Mouse (Mus musculus): Measurements from ENCODE around the gene Olfr1412. TPM values are rescaled to one million over a fixed set of nuclear protein-coding genes. Genes with fewer than 3 reads are reported as not detected.

Gene Olfr1412
- total RNA-seq (2014; rRNA removed) = not detected in 2 replicates
- not detected in 2 replicates for polyA plus RNA-seq (2015; fragmentation: Nextera tagmentation; extraction: Ambion mirVana)

- ATAC-seq (ENCODE audit: low FRiP score) = no peak
- Histone ChIP-seq H3K36me3 (ENCODE audit: insufficient read depth, low read length) (no peaks in the 10 kb centered on the region), H3K9me3 (ENCODE audit: low read length) (peaks cover 8% of the 10 kb centered on the region; the same call in 1 of the 2 replicates), H3K4me2 (ENCODE audit: low read depth, low read length, poor library complexity, severe bottlenecking) (no peak within 1 kb of the TSS), H3K4me1 (ENCODE audit: insufficient read depth, low read length) (no peaks in the 10 kb centered on the region), H3K27ac (ENCODE audit: low read depth, low read length) (no peak within 1 kb of the TSS), H3K9ac (replicated peaks; ENCODE audit: low read length, poor library complexity, severe bottlenecking) (no peak within 1 kb of the TSS), H3K4me3 (ENCODE audit: low read depth, low read length) (no peak within 1 kb of the TSS), H3K27me3 (ENCODE audit: insufficient read depth, low read length) (no peaks in the 10 kb centered on the region)
- WGBS = 84% methylated on average over 2 of the region's 2 CpGs
- TF ChIP-seq CTCF (IDR thresholded peaks at IDR 0.05) = no peak
- DNase-seq (ENCODE audit: low spot score) = no peak
These were observed at the start of gene Olfr1412 for GRCm38 (mm10) chr1:92585479-92585878. TSS of gene Olfr1412 (plus strand) at chr1:92585779.

GRCm38 (mm10) chr1:92536972-92537371 is 48.6 kb upstream of the Olfr1412 start:
- no peak for ATAC-seq (ENCODE audit: low FRiP score)
- no peak overlapping the region for H3K4me3 ChIP-seq (ENCODE audit: low read depth, low read length)
- H3K27ac ChIP-seq (ENCODE audit: low read depth, low read length) = no peak overlapping the region
- no peak for TF ChIP-seq CTCF (IDR thresholded peaks at IDR 0.05)
- H3K9me3 ChIP-seq (ENCODE audit: low read length) = no peaks in the 10 kb centered on the region
- 47% methylated on average over 5 of the region's 5 CpGs for WGBS
- H3K4me2 ChIP-seq (ENCODE audit: low read depth, low read length, poor library complexity, severe bottlenecking) = no peak overlapping the region
- no peaks in the 10 kb centered on the region for H3K36me3 ChIP-seq (ENCODE audit: insufficient read depth, low read length)
- H3K9ac ChIP-seq (replicated peaks; ENCODE audit: low read length, poor library complexity, severe bottlenecking) = no peak overlapping the region
- H3K27me3 ChIP-seq (ENCODE audit: insufficient read depth, low read length) = no peaks in the 10 kb centered on the region
- no peaks in the 10 kb centered on the region for H3K4me1 ChIP-seq (ENCODE audit: insufficient read depth, low read length)
- DNase-seq (ENCODE audit: low spot score) = no peak

GRCm38 (mm10) chr1:92539071-92539470 is 46.5 kb upstream of the Olfr1412 start:
- H3K9ac ChIP-seq (replicated peaks; ENCODE audit: low read length, poor library complexity, severe bottlenecking) = no peak overlapping the region
- no peak overlapping the region for H3K4me2 ChIP-seq (ENCODE audit: low read depth, low read length, poor library complexity, severe bottlenecking)
- H3K4me3 ChIP-seq (ENCODE audit: low read depth, low read length) = no peak overlapping the region
- ATAC-seq (ENCODE audit: low FRiP score) (no peak), DNase-seq (ENCODE audit: low spot score) (no peak)
- no peak for TF ChIP-seq CTCF (IDR thresholded peaks at IDR 0.05)
- H3K27me3 ChIP-seq (ENCODE audit: insufficient read depth, low read length) = no peaks in the 10 kb centered on the region
- H3K27ac ChIP-seq (ENCODE audit: low read depth, low read length) = no peak overlapping the region
- H3K36me3 ChIP-seq (ENCODE audit: insufficient read depth, low read length) = no peaks in the 10 kb centered on the region
- H3K9me3 ChIP-seq (ENCODE audit: low read length) = no peaks in the 10 kb centered on the region
- WGBS = 36% methylated on average over 2 of the region's 2 CpGs
- no peaks in the 10 kb centered on the region for H3K4me1 ChIP-seq (ENCODE audit: insufficient read depth, low read length)

GRCm38 (mm10) chr1:92545929-92546328 is 39.6 kb upstream of the Olfr1412 start:
- TF ChIP-seq CTCF (IDR thresholded peaks at IDR 0.05) = no peak
- no peak overlapping the region for H3K4me2 ChIP-seq (ENCODE audit: low read depth, low read length, poor library complexity, severe bottlenecking)
- DNase-seq (ENCODE audit: low spot score) (no peak), ATAC-seq (ENCODE audit: low FRiP score) (no peak)
- H3K4me1 ChIP-seq (ENCODE audit: insufficient read depth, low read length) = no peaks in the 10 kb centered on the region
- H3K4me3 ChIP-seq (ENCODE audit: low read depth, low read length) = no peak overlapping the region
- H3K9me3 ChIP-seq (ENCODE audit: low read length) = no peaks in the 10 kb centered on the region
- no peak overlapping the region for H3K27ac ChIP-seq (ENCODE audit: low read depth, low read length)
- no peaks in the 10 kb centered on the region for H3K27me3 ChIP-seq (ENCODE audit: insufficient read depth, low read length)
- H3K36me3 ChIP-seq (ENCODE audit: insufficient read depth, low read length) = no peaks in the 10 kb centered on the region
- WGBS = 76% methylated on average over 2 of the region's 2 CpGs
- no peak overlapping the region for H3K9ac ChIP-seq (replicated peaks; ENCODE audit: low read length, poor library complexity, severe bottlenecking)

GRCm38 (mm10) chr1:92571022-92571421 is 14.6 kb upstream of the Olfr1412 start, which contains the start of gene Olfr1413:
TSS of gene Olfr1413 (plus strand) at chr1:92571322.
- H3K4me1 ChIP-seq (ENCODE audit: insufficient read depth, low read length) = no peaks in the 10 kb centered on the region
- DNase-seq (ENCODE audit: low spot score) (no peak), ATAC-seq (ENCODE audit: low FRiP score) (no peak)

GRCm38 (mm10) chr1:92594111-92594510 is 8.5 kb downstream of the Olfr1412 start, which contains the start of gene Olfr1411:
TSS of gene Olfr1411 (plus strand) at chr1:92594411.
- Histone ChIP-seq H3K36me3 (ENCODE audit: insufficient read depth, low read length) (no peaks in the 10 kb centered on the region), H3K27me3 (ENCODE audit: insufficient read depth, low read length) (no peaks in the 10 kb centered on the region), H3K4me1 (ENCODE audit: insufficient read depth, low read length) (no peaks in the 10 kb centered on the region), H3K4me3 (ENCODE audit: low read depth, low read length) (no peak within 1 kb of the TSS), H3K9me3 (ENCODE audit: low read length) (no peaks in the 10 kb centered on the region), H3K27ac (ENCODE audit: low read depth, low read length) (no peak within 1 kb of the TSS), H3K4me2 (ENCODE audit: low read depth, low read length, poor library complexity, severe bottlenecking) (no peak within 1 kb of the TSS), H3K9ac (replicated peaks; ENCODE audit: low read length, poor library complexity, severe bottlenecking) (no peak within 1 kb of the TSS)
- no peak for TF ChIP-seq CTCF (IDR thresholded peaks at IDR 0.05)
- DNase-seq (ENCODE audit: low spot score) (no peak), ATAC-seq (ENCODE audit: low FRiP score) (no peak)

More at GRCm38 (mm10) chr1:92571022-92571421, 14.6 kb upstream of the Olfr1412 start, which contains the start of gene Olfr1413:
- Histone ChIP-seq H3K27me3 (ENCODE audit: insufficient read depth, low read length) (no peaks in the 10 kb centered on the region), H3K4me2 (ENCODE audit: low read depth, low read length, poor library complexity, severe bottlenecking) (no peak within 1 kb of the TSS), H3K36me3 (ENCODE audit: insufficient read depth, low read length) (no peaks in the 10 kb centered on the region), H3K9ac (replicated peaks; ENCODE audit: low read length, poor library complexity, severe bottlenecking) (no peak within 1 kb of the TSS), H3K9me3 (ENCODE audit: low read length) (no peaks in the 10 kb centered on the region), H3K27ac (ENCODE audit: low read depth, low read length) (no peak within 1 kb of the TSS), H3K4me3 (ENCODE audit: low read depth, low read length) (no peak within 1 kb of the TSS)
- no peak for TF ChIP-seq CTCF (IDR thresholded peaks at IDR 0.05)
- 92% methylated on average over 3 of the region's 3 CpGs for WGBS
